Mouse (Mus musculus): ENCODE results near the gene Gm20388.
A peak's percentile ranks its signal among the peaks of the same experiment; 100 is the strongest.
"Not testable (repeated sequence)": the region's sequence is repeated elsewhere in the genome, so short reads cannot be mapped to it uniquely, and the experiment has no call there.

Gm20388 gene

GRCm38 (mm10) chr8:123038351-123038750, 3127.7 kb downstream of the Gm20388 start:
- no peak for DNase-seq (ENCODE audit: low spot score in 2 of 2)

GRCm38 (mm10) chr8:123039376-123040109, 3128.9 kb downstream of the Gm20388 start:
- DNase-seq (ENCODE audit: low spot score in 2 of 2) = no peak

- no peak for DNase-seq (ENCODE audit: low spot score in 2 of 2)
Measured at GRCm38 (mm10) chr8:123040110-123040650, 3129.5 kb downstream of the Gm20388 start.

DNA sequence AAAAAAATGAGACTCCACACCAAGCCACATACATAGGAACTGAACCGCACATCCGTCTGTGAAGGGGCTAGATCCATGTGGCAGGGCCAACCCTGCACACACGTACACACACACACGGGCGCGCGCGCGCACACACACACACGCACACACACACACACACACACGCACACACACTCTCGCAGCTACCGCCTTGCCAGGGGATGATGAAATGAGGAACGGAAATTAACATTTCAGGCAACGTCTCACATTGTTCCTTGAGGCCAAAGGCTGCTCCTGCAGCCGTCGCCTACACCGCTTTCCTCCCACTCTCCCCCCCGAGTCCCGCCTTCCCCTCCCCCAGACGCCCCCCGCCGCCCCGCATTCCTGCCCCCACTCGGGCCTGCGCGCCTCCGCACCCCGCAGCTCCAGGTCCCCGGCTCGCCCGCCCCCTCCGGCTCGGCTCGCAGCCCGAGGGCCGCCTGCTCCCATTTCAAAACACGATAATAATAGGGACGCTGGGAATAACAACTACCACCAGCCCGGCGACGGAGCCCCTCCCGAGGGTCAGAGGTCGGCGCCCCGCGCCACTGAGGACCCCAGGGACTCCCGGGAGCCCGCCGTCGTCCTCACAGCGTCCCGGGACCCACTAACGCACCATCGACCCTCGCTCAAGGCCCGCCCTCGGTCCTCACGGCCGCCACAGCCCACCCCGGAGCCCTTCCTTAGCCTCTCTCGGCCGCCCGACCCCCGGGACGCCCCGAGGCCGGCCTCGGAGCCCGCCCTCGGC, 3130.6 kb downstream of the Gm20388 start:
- peak; percentile 26 to 30 for DNase-seq (ENCODE audit: low spot score in 2 of 2)

DNA sequence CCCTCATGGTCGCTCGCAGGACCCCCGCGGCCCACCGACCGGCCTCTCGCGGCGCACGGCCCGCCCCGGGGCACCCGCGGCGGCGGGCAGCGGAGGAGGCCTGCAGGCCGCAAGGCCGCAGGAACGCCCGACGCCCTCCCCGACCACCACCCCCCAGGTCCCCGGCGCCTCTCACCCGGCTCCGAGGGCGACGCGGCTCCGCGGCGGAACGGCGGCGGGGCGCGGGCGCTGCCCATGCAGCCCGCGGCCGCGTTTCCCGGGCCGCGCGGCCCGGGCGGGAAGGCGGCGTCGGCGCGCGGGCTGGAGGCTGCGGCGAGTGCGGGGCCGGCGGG, 3131.1 kb downstream of the Gm20388 start:
- no peak for DNase-seq (ENCODE audit: low spot score in 2 of 2)

DNA sequence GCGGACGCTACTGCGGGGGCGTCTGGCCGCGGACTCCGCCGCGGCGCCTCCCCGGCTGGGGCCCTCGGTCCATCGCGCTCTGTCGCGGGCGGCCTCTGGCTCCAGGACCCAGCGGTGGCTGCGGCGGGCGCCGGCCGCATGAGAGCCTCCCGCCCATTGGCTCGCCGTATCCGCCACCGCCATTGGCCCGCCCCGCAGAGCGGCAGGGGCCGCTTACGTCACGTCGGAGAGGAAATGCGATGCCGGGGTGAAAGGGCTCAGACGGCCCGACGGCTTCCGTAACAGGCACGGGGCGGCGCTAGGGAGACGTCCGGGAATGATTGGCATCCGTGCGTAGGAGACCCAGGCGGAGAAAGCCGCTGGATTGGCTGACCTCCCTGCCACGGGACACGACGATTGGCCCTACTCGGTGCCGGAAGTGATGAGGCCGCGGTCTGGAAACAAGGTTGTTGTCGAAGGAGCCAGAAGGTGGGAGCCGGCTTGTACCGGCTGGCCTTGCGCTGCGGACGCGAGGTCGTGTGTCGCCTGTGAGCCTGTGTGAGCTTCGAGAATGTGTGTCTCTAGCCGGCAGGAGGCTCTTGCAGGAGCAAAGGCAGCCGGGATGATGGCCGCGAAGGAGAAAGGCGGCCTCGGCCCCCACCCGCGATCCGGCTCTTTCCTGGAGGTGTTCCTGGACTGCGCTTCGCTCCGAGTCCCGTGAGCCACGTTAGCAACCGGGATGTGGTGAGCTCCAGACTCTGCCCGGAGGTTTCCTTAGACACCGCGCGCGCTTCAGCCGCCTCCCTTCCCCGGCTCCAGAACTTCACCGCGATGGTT, 3131.7 kb downstream of the Gm20388 start, which contains the start of gene Ankrd11:
Gene Ankrd11, minus strand, starts transcription at position 120 of the 816 bp plus-strand sequence.
- peak; percentile 99 to 100 for DNase-seq (ENCODE audit: low spot score in 2 of 2)

GRCm38 (mm10) chr8:123042974-123043625, 3132.5 kb downstream of the Gm20388 start:
- DNase-seq (ENCODE audit: low spot score in 2 of 2) = no peak

DNA sequence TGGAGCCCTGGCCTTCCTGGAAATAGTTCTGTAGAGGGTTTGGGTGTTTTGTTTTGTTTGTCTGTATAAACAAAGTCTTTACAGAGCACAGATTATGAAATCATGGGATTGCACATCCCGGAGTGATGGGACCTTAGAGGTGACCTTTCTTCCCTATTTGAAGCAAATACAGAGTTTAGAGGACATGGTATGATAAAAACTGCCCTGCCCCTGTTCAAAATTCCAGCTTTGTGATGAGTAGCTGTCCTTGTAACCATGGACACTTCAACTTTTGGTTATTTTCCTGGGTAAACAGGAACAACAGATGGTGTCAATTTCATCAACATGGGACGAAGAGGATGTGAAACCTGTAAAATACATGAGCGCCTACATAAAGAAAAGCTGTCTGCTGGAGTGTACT, 3133.3 kb downstream of the Gm20388 start:
- no peak for DNase-seq (ENCODE audit: low spot score in 2 of 2)

DNA sequence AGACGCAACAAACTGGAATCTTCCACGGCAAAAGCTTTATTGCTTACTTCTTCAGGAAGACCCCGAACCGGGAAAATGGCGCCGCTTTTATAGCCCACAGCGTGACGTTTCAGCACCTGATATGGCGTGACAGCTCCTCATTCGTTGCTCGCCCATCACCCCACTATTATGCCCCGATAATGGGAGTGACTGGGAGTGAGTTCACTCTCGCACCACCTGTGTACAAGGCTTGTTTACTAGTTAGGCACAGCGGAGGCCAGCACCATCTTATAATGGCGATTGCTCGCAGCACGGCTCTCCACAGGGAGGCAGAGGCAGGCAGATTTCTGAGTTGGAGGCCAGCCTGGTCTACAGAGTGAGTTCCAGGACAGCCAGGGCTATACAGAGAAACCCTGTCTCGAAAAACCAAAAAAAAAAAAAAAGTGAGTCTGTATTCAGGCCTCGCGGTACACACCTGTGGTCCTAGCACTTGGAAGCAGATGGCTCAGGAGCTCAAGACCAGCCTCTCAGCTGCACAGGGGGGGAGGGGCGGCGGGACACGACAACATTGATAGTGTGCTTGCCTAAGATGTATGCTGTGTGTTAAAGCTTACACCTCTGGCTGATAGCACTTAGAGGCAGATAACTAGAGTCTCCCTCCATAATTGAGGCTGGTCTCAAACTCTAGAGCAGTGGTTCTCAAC, 3134.2 kb downstream of the Gm20388 start:
- not testable (repeated sequence) for DNase-seq (ENCODE audit: low spot score in 2 of 2)

GRCm38 (mm10) chr8:123046706-123047105, 3136.1 kb downstream of the Gm20388 start:
- DNase-seq (ENCODE audit: low spot score in 2 of 2) = no peak

- no peak for DNase-seq (ENCODE audit: low spot score in 2 of 2)
Measured at GRCm38 (mm10) chr8:123047827-123048226, 3137.2 kb downstream of the Gm20388 start.

- no peak for DNase-seq (ENCODE audit: low spot score in 2 of 2)
Measured at GRCm38 (mm10) chr8:123048402-123048801, 3137.8 kb downstream of the Gm20388 start.

DNA sequence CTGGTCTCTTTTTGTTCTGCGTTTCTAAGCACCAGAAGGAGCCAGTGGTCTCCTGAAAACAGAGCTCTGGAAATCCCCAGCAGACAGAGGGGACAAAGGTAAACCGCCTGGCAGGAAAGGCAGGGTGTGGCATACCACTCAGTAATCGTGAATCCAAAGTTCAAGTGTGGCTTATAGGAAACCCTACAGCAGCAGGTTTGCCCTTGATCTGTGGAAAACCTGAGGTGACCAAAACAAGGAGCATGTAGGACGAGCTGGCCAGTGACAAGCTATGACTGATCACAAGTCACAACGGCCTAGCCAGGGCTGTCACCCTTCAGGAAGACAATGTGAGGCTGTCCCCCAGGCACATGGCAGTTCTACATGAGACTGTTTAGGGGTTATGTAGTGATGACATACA, 3140.8 kb downstream of the Gm20388 start:
- no peak for DNase-seq (ENCODE audit: low spot score in 2 of 2)

DNA sequence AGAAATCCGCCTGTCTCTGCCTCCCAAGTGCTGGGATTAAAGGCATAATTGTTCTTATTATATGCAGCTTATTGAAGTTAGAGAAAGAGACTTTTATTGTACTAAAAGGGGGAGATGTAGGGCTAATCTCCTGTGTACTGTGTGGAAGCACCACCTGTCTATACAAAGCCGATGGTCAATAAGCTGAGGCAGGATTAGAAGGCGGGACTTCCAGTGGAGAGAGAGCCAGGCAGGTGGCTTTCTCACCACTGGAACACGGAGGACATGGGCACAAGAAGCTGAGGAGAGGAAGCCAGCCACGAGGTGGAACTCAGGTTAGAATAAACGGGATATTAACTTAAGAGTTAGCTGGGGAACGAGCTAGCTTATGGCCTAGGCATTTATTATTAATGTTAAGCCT, 3152.1 kb downstream of the Gm20388 start, which contains the start of gene Spg7:
Gene Spg7, plus strand, starts transcription at position 222 of the 400 bp plus-strand sequence.
- DNase-seq (ENCODE audit: low spot score in 2 of 2) = no peak

GRCm38 (mm10) chr8:123064072-123064471, 3153.4 kb downstream of the Gm20388 start:
- no peak for DNase-seq (ENCODE audit: low spot score in 2 of 2)

GRCm38 (mm10) chr8:123064809-123065213, 3154.2 kb downstream of the Gm20388 start:
- no peak for DNase-seq (ENCODE audit: low spot score in 2 of 2)

DNA sequence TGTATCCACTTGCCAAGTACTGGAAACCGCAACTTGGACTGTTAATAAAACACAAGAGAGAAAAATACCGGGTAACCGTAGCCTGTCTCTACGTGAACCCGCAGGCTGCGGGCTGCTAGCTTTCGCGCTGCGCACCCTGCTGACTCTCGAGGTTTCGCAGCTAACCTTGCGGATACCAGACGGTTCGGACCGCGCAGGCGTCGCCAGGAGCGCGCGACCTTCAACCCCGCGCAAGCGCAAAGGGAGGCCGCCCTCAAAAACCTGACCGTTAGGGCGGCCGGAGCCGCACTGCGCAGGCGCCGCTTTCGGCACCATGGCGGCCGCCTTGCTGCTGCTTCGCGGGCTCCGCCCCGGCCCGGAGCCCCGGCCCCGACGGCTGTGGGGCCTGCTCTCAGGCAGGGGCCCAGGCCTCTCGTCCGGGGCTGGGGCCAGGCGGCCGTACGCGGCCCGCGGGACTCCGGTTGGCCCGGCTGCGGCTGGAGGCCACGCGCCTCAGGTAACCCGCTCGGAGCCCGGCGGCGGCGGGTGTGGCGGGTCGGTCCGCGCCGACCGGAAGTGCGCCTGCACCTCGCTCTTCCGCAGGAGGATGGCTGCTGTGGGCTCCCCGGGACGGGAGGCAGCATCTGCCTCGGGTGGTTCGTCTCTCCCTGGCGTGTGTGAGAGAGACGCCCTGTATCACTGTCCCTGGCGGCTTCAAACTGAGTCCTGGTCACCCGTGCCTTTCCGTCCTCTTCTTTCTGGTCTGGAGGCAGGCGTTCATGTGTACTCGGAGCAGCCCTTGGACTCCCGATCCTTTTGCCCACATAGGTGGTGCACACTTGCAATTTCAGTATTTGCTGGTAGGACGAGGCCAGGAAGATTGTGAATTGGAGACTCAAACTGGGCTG, 3154.8 kb downstream of the Gm20388 start:
- DNase-seq (ENCODE audit: low spot score in 2 of 2) = peak; percentile 82 to 91

DNA sequence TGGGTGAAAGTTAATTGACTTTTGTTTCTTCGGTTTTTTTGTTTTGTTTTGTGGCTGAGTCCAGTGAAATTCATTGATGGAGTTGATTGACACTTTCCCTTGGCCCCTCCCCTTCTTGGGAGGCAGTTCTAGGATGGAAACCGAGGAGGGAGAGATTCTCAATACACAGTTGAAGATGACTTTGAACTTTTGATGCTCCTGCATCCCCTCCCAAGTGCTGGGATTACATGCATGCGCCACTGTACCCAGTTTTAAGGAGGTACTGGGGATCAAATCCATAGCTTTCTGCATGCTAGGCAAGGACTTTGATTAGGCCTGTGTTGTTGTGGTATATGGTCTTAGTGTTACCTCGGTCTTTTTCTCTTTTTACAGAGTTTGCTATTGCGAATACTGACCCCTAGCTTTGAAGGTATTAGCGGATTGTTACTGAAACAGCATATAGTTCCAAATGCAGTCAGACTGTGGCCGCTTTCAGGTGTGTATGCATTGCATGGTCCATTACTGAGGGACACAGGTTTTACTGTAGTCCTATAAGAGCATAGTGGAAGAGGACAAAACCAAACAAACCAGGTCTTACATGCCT, 3155.6 kb downstream of the Gm20388 start:
- DNase-seq (ENCODE audit: low spot score in 2 of 2) = no peak

DNA sequence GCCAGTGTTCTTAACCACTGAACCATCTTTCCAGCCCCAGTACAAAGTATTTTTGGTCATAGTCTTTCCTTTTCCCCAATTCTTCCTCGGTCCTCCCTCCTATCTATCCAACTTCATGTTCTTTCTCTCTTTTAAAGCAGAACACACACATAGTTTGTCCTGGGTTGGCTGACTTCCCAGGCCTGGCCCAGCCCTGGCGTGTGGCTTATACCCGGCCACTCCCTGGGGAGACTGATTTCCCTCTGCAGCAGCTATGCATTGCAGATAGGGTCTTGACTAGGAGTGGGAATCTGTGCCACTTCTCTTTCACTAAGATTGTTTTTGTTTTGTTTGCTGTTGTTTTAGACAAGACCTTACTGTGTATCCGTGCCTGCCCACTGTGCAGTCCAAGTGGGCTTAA, 3160.5 kb downstream of the Gm20388 start:
- DNase-seq (ENCODE audit: low spot score in 2 of 2) = no peak

Data from frontal cortex, postnatal 25 days (tissue).